Mouse (Mus musculus): ENCODE results near the gene Rnf151.
"Not testable (repeated sequence)": the region's sequence is repeated elsewhere in the genome, so short reads cannot be mapped to it uniquely, and the experiment has no call there.

Rnf151 gene

DNA sequence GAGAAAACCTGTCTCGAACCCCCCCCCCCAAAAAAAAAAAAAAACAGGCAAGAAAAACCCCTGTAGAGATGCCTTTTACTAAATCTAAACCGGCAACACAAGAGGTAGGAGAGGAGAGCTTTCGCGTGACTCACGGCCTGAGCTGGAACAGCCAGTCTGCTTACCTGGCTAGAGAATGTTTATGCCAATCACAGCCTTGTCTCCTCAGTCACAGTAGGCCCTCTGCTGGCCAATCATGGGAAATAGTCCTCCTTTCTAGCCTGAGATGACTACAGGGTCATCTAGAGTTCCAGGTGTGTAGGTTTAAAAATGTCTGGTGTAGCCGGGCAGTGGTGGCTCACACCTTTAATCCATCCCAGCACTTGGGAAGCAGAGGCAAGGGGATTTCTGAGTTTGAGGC, 50.4 kb downstream of the Rnf151 start:
- no peak for DNase-seq (ENCODE audit: low read depth)

DNA sequence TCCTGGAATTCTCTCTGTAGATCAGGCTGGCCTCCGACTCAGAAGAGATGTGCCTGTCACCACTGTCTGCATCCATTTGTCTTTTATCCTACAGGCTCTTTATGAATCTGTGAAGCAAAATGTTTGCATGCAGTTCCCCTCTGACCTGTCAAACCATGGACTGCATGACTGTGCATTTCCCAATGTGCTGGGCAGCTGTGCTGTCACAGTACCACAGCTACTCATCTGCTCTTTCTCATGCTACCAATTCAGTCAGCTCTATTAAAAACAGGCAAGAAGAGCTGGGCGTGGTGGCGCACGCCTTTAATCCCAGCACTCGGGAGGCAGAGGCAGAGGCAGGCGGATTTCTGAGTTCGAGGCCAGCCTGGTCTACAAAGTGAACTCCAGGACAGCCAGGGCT, 50.9 kb downstream of the Rnf151 start:
- DNase-seq (ENCODE audit: low read depth) = not testable (repeated sequence)
